Mouse (Mus musculus) liver, embryonic 12.5 days (tissue): Measurements from ENCODE around the gene Sdc4. TPM values are rescaled to one million over a fixed set of nuclear protein-coding genes. Genes with fewer than 3 reads are reported as not detected.

ENCODE experiments used
- ATAC-seq: fragments of 200-750 bp; cut with Nextera tagmentation; 2 replicates; pipeline ENCODE4 v1.8.0; 2017; ENCODE audit warnings: moderate number of reproducible peaks, mild to moderate bottlenecking, moderate library complexity
- H3K27ac ChIP-seq: fragments of 300-500 bp; sonication (generic); 2 replicates; pipeline ENCODE4 v1.5.1; 2016; ENCODE audit warnings: mild to moderate bottlenecking
- H3K27me3 ChIP-seq: fragments of 300-500 bp; sonication (generic); replicated peaks from 2 replicates; pipeline ENCODE4 v1.6.1; 2016; ENCODE audit warnings: mild to moderate bottlenecking, moderate library complexity
- H3K36me3 ChIP-seq: fragments of 300-500 bp; sonication (generic); 2 replicates; pipeline ENCODE4 v1.6.1; 2016; ENCODE audit warnings: mild to moderate bottlenecking, moderate library complexity
- H3K4me1 ChIP-seq: fragments of 300-500 bp; sonication (generic); 2 replicates; pipeline ENCODE4 v1.6.1; 2016
- H3K4me2 ChIP-seq: fragments of 300-500 bp; sonication (generic); 2 replicates; pipeline ENCODE4 v1.6.1; 2016; ENCODE audit warnings: mild to moderate bottlenecking, moderate library complexity
- H3K4me3 ChIP-seq: fragments of 300-500 bp; sonication (generic); 2 replicates; pipeline ENCODE4 v1.5.1; 2016; ENCODE audit warnings: mild to moderate bottlenecking, moderate library complexity
- H3K9ac ChIP-seq: fragments of 300-500 bp; sonication (generic); 2 replicates; pipeline ENCODE4 v1.6.1; 2016; ENCODE audit warnings: mild to moderate bottlenecking, moderate library complexity
- H3K9me3 ChIP-seq: fragments of 300-500 bp; sonication (generic); replicated peaks from 2 replicates; pipeline ENCODE4 v1.6.1; 2016; ENCODE audit warnings: mild to moderate bottlenecking, moderate library complexity
- WGBS: fragments of 180-500 bp; shearing (Covaris S2); methylation state at CpG from one replicate; pipeline ENCODE4 v1.1.7; 2016; ENCODE audit not compliant: insufficient replicate concordance; 5-methylcytosine and 5-hydroxymethylcytosine counted together
- polyA plus RNA-seq: library from polyadenylated mRNA; unstranded; fragments of >200 nt; fragmentation: Nextera tagmentation; extraction: Ambion mirVana; gene quantifications from 2 replicates; pipeline ENCODE4 v1.2.1, GENCODE M21; 2016

Sdc4 gene
- polyA plus RNA-seq, 1 experiment from 2014 or later = 31.8 TPM

DNA sequence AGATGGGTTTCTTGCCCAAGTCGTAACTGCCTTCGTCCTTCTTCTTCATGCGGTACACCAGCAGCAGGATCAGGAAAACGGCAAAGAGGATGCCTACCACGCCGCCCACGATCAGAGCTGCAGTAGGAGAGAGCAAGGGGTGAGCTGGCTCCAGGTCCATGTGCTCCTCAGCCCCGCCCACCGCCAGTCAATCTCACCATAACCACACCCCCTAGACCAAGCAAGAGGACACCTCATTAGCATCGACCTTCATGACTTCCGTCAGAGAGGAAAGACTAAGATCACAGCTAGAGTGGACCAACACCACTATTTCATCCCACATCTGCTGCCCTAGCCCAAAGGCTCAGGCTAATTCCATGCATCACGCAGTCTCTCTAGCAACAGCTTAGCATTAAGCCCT is 17.6 kb downstream of the Sdc4 start:
- WGBS = 10% methylated on average over 12 of the region's 12 CpGs
- peaks cover 53% of the 10 kb centered on the region for H3K27me3 ChIP-seq
- H3K4me1 ChIP-seq = peaks cover 8% of the 10 kb centered on the region; the same call in 1 of the 2 replicates
- no peak overlapping the region for H3K27ac ChIP-seq
- H3K9ac ChIP-seq = no peak overlapping the region
- H3K4me3 ChIP-seq = no peak overlapping the region
- no peak overlapping the region for H3K4me2 ChIP-seq
- ATAC-seq = no peak
- no peaks in the 10 kb centered on the region for H3K9me3 ChIP-seq
- peaks cover 23% of the 10 kb centered on the region for H3K36me3 ChIP-seq

- H3K27ac ChIP-seq = no peak overlapping the region
- WGBS = 67% methylated on average over 5 of the region's 5 CpGs
- ATAC-seq = no peak
- no peak overlapping the region for H3K4me2 ChIP-seq
- peaks cover 46% of the 10 kb centered on the region for H3K27me3 ChIP-seq
- no peaks in the 10 kb centered on the region for H3K9me3 ChIP-seq
- H3K36me3 ChIP-seq = peaks cover 23% of the 10 kb centered on the region
- H3K4me3 ChIP-seq = no peak overlapping the region
- H3K4me1 ChIP-seq = 0 out of 2 replicates have a peak, but pooled peaks cover 3% of the 10 kb centered on the region
- H3K9ac ChIP-seq = no peak overlapping the region
Observed at GRCm38 (mm10) chr2:164425401-164425800, 18.3 kb downstream of the Sdc4 start.

DNA sequence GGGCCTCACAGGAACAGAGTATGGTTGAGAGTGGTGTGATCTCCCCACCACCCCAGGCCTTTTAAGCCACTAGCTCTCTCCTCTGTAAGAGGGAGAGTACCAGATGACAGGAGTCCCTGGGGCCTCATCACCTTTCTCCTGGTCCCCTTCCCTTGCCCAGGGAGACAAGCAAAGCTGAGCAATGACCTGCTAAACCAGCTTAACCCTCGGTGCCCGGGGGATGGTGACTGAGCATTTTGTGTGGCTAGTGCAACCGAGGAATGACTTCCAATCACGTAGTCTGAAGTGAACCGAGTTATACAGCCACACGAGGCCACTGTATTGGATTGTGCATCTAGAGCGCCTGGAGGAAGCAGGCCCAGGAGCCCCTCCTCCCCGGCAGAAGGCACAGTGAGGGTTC is 19.3 kb downstream of the Sdc4 start:
- Histone ChIP-seq H3K4me1 (0 out of 2 replicates have a peak, but pooled peaks cover 3% of the 10 kb centered on the region), H3K27ac (no peak overlapping the region), H3K9me3 (no peaks in the 10 kb centered on the region), H3K4me3 (no peak overlapping the region), H3K9ac (no peak overlapping the region), H3K36me3 (peaks cover 23% of the 10 kb centered on the region), H3K4me2 (no peak overlapping the region), H3K27me3 (peaks cover 39% of the 10 kb centered on the region)
- 77% methylated on average over 8 of the region's 8 CpGs for WGBS
- no peak for ATAC-seq

- 72% methylated on average over 11 of the region's 11 CpGs for WGBS
- Histone ChIP-seq H3K4me2 (no peak overlapping the region), H3K27ac (no peak overlapping the region), H3K36me3 (peaks cover 18% of the 10 kb centered on the region), H3K27me3 (peaks cover 32% of the 10 kb centered on the region), H3K9me3 (no peaks in the 10 kb centered on the region), H3K4me1 (0 out of 2 replicates have a peak, but pooled peaks cover 3% of the 10 kb centered on the region), H3K9ac (no peak overlapping the region), H3K4me3 (no peak overlapping the region)
- no peak for ATAC-seq
Observed at GRCm38 (mm10) chr2:164423464-164423863, 20.2 kb downstream of the Sdc4 start.

DNA sequence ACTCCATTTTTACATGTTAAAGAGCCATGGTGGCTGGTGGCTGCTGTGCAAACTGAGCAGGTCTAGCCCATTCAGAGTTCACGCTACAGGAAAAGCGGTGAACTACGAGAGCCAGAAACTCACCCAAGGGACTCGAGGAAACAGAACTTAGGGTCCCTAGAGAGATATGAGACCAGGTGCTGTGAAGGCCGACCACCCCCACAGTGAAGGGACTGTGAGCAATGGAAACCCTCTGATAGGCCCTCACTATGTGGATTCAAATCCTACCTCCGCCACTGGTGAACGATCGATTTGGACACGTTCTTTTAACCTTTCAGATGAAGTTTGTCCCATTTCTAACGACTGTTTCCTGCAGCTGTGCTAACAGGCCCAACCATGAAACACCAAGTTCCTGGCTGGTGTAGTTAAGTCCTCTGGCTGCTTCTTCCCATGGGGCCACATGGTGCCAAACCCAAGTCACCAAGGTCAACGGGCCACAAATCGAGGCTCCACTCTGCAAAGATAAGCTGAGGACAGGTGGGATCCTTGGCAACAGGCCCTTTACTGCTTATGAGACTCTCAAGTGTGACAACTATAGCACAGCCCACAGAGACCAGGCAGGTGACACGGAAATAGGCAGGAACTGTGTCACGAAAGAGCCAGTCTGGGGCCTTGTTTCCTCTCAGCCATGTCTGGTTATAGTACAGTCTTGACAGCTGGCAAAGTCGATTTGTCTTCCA is 20.9 kb downstream of the Sdc4 start:
- no peaks in the 10 kb centered on the region for H3K9me3 ChIP-seq
- H3K27ac ChIP-seq = no peak overlapping the region
- H3K9ac ChIP-seq = no peak overlapping the region
- H3K4me3 ChIP-seq = no peak overlapping the region
- peaks cover 28% of the 10 kb centered on the region for H3K27me3 ChIP-seq
- H3K4me2 ChIP-seq = no peak overlapping the region
- peaks cover 15% of the 10 kb centered on the region for H3K36me3 ChIP-seq
- ATAC-seq = no peak
- 68% methylated on average over 15 of the region's 15 CpGs for WGBS
- no peaks in the 10 kb centered on the region for H3K4me1 ChIP-seq

GRCm38 (mm10) chr2:164421979-164422378 is 21.7 kb downstream of the Sdc4 start:
- no peak for ATAC-seq
- Histone ChIP-seq H3K27me3 (peaks cover 21% of the 10 kb centered on the region), H3K4me1 (no peaks in the 10 kb centered on the region), H3K27ac (no peak overlapping the region), H3K4me2 (no peak overlapping the region), H3K4me3 (no peak overlapping the region), H3K36me3 (peaks cover 10% of the 10 kb centered on the region), H3K9ac (no peak overlapping the region), H3K9me3 (no peaks in the 10 kb centered on the region)
- WGBS = 72% methylated on average over 8 of the region's 8 CpGs

DNA sequence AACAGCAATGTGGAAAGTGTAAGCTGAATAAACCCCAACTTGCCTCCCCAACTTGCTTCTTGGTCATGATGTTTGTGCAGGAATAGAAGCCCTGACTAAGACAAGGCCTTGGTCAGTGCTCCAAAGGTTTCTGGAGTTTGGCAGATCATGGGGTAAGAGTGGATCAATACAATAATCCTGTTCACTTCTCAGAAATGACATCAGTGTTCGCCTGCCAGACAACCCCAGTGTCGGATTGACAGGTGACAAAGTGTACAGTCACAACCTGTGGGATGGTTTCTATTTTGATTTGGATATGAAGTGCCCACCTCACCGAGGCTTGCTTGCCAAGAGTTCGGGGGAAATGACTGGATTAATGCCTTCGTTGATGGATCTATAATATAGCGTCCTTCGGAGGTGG is 22.4 kb downstream of the Sdc4 start:
- Histone ChIP-seq H3K9ac (no peak overlapping the region), H3K4me1 (no peaks in the 10 kb centered on the region), H3K4me2 (no peak overlapping the region), H3K27ac (no peak overlapping the region), H3K9me3 (no peaks in the 10 kb centered on the region), H3K36me3 (peaks cover 10% of the 10 kb centered on the region), H3K27me3 (peaks cover 15% of the 10 kb centered on the region), H3K4me3 (no peak overlapping the region)
- WGBS = 62% methylated on average over 7 of the region's 7 CpGs
- ATAC-seq = no peak

DNA sequence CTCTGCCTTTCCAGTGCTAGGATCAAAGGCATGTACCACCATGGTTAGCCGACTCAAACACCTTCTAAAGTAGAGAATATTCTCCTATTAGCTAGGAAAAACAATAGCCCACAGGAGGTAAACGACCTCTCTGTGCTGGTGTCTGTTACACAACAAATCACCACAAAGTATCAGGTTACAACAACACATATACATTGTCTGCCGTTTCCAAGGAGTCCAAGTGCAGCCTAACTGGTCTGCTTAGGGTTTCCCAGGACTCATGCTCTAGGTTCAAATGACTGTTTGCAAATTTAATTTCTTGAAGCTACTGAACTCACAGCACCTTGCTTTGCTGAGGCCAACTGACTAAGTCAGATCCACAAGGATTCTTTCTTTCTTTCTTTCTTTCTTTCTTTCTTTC is 24.2 kb downstream of the Sdc4 start:
- Histone ChIP-seq H3K4me3 (no peak overlapping the region), H3K4me2 (no peak overlapping the region), H3K9me3 (no peaks in the 10 kb centered on the region), H3K4me1 (no peaks in the 10 kb centered on the region), H3K9ac (no peak overlapping the region), H3K27me3 (peaks cover 14% of the 10 kb centered on the region; the same call in 1 of the 2 replicates), H3K36me3 (peaks cover 7% of the 10 kb centered on the region), H3K27ac (no peak overlapping the region)
- ATAC-seq = no peak
- 10% methylated on average over 3 of the region's 3 CpGs for WGBS

GRCm38 (mm10) chr2:164418308-164418875 is 25.3 kb downstream of the Sdc4 start:
- Histone ChIP-seq H3K4me2 (no peak overlapping the region), H3K27ac (no peak overlapping the region), H3K27me3 (peaks cover 24% of the 10 kb centered on the region), H3K9ac (no peak overlapping the region), H3K4me1 (no peaks in the 10 kb centered on the region), H3K9me3 (no peaks in the 10 kb centered on the region), H3K36me3 (no peaks in the 10 kb centered on the region), H3K4me3 (no peak overlapping the region)
- ATAC-seq = no peak
- 24% methylated on average over 3 of the region's 3 CpGs for WGBS

- Histone ChIP-seq H3K9me3 (no peaks in the 10 kb centered on the region), H3K4me3 (no peak overlapping the region), H3K4me2 (no peak overlapping the region), H3K4me1 (no peaks in the 10 kb centered on the region), H3K36me3 (no peaks in the 10 kb centered on the region), H3K27me3 (peaks cover 32% of the 10 kb centered on the region), H3K27ac (no peak overlapping the region), H3K9ac (no peak overlapping the region)
- ATAC-seq = no peak
- WGBS = 2% methylated on average over 2 of the region's 2 CpGs
Observed at GRCm38 (mm10) chr2:164417198-164417597, 26.5 kb downstream of the Sdc4 start.

GRCm38 (mm10) chr2:164414581-164414980 is 29.1 kb downstream of the Sdc4 start:
- no peaks in the 10 kb centered on the region for H3K4me1 ChIP-seq
- H3K36me3 ChIP-seq = no peaks in the 10 kb centered on the region
- WGBS = 48% methylated on average over 10 of the region's 10 CpGs
- no peak overlapping the region for H3K4me3 ChIP-seq
- H3K9me3 ChIP-seq = no peaks in the 10 kb centered on the region
- ATAC-seq = no peak
- no peak overlapping the region for H3K27ac ChIP-seq
- no peak overlapping the region for H3K9ac ChIP-seq
- H3K27me3 ChIP-seq = peaks cover 47% of the 10 kb centered on the region
- peak overlapping the region; percentile 38 for H3K4me2 ChIP-seq

GRCm38 (mm10) chr2:164414167-164414566 is 29.5 kb downstream of the Sdc4 start:
- WGBS = 23% methylated on average over 28 of the region's 28 CpGs
- no peaks in the 10 kb centered on the region for H3K4me1 ChIP-seq
- H3K36me3 ChIP-seq = no peaks in the 10 kb centered on the region
- H3K9ac ChIP-seq = no peak overlapping the region
- no peak overlapping the region for H3K27ac ChIP-seq
- H3K9me3 ChIP-seq = no peaks in the 10 kb centered on the region
- H3K4me2 ChIP-seq = peak overlapping the region; percentile 38
- no peak for ATAC-seq
- H3K4me3 ChIP-seq = no peak overlapping the region
- H3K27me3 ChIP-seq = peaks cover 51% of the 10 kb centered on the region
